Mouse (Mus musculus) left cerebral cortex, adult 18-20 months (tissue): Measurements from ENCODE around the gene Ppp3ca. TPM values are rescaled to one million over a fixed set of nuclear protein-coding genes. Genes with fewer than 3 reads are reported as not detected.

Experiments used
- DNase-seq, 2 experiments: peaks; one replicate each; pipeline ENCODE4 v3.0.0; 2021 to 2022; ENCODE audit warnings: low spot score in 2 of 2, mixed read lengths in 1 of 2
- total RNA-seq, 2 experiments: library from RNA; stranded (reverse); gene quantifications; 2 replicates each; pipeline ENCODE4 v1.2.3; 2021

Gene Ppp3ca
- total RNA-seq, 2 experiments from 2014 or later = 883 to 913 TPM

- no peak for DNase-seq
Measured at GRCm38 (mm10) chr3:136843811-136844491, 174.0 kb downstream of the Ppp3ca start.

GRCm38 (mm10) chr3:136849035-136849434 lies 179.1 kb downstream of the Ppp3ca start:
- DNase-seq = no peak

GRCm38 (mm10) chr3:136852921-136853320 lies 183.0 kb downstream of the Ppp3ca start:
- no peak for DNase-seq

GRCm38 (mm10) chr3:136853596-136853995 lies 183.7 kb downstream of the Ppp3ca start:
- no peak for DNase-seq

- DNase-seq = no peak
Measured at GRCm38 (mm10) chr3:136855996-136856395, 186.1 kb downstream of the Ppp3ca start.

GRCm38 (mm10) chr3:136862051-136862837 lies 192.3 kb downstream of the Ppp3ca start:
- DNase-seq = no peak

GRCm38 (mm10) chr3:136863127-136863526 lies 193.2 kb downstream of the Ppp3ca start:
- DNase-seq = no peak

GRCm38 (mm10) chr3:136864306-136864705 lies 194.4 kb downstream of the Ppp3ca start:
- no peak for DNase-seq

GRCm38 (mm10) chr3:136865176-136865859 lies 195.4 kb downstream of the Ppp3ca start:
- DNase-seq = no peak

- no peak for DNase-seq
Measured at GRCm38 (mm10) chr3:136866095-136866494, 196.2 kb downstream of the Ppp3ca start.

GRCm38 (mm10) chr3:136866571-136866970 lies 196.6 kb downstream of the Ppp3ca start:
- DNase-seq = no peak

- no peak for DNase-seq
Measured at GRCm38 (mm10) chr3:136867366-136867765, 197.4 kb downstream of the Ppp3ca start.

GRCm38 (mm10) chr3:136871772-136872532 lies 202.0 kb downstream of the Ppp3ca start:
- no peak for DNase-seq

GRCm38 (mm10) chr3:136872533-136873095 lies 202.7 kb downstream of the Ppp3ca start:
- DNase-seq = no peak

- no peak for DNase-seq
Measured at GRCm38 (mm10) chr3:136873809-136874449, 204.0 kb downstream of the Ppp3ca start.

- no peak for DNase-seq
Measured at GRCm38 (mm10) chr3:136874566-136874965, 204.6 kb downstream of the Ppp3ca start.

- no peak for DNase-seq
Measured at GRCm38 (mm10) chr3:136887741-136888140, 217.8 kb downstream of the Ppp3ca start.

GRCm38 (mm10) chr3:136892140-136892539 lies 222.2 kb downstream of the Ppp3ca start:
- no peak for DNase-seq

GRCm38 (mm10) chr3:136893596-136894402 lies 223.9 kb downstream of the Ppp3ca start:
- DNase-seq = no peak
